Mouse (Mus musculus) hindbrain, embryonic 13.5 days (tissue): Measurements from ENCODE around the gene Nexmif. TPM values are rescaled to one million over a fixed set of nuclear protein-coding genes. Genes with fewer than 3 reads are reported as not detected.

Experiments
- ATAC-seq: fragments of 200-750 bp; cut with Nextera tagmentation; 2 replicates; pipeline ENCODE4 v1.8.0; 2017; ENCODE audit warnings: moderate TSS enrichment; ENCODE audit not compliant: low FRiP score
- H3K27ac ChIP-seq: fragments of 300-500 bp; sonication (generic); 2 replicates; pipeline ENCODE4 v1.5.1; 2015; ENCODE audit warnings: inconsistent platforms, mild to moderate bottlenecking, moderate library complexity
- H3K27me3 ChIP-seq: fragments of 300-500 bp; sonication (generic); 2 replicates; pipeline ENCODE4 v1.6.1; 2015; ENCODE audit warnings: mild to moderate bottlenecking, inconsistent platforms
- H3K36me3 ChIP-seq: fragments of 300-500 bp; sonication (generic); 2 replicates; pipeline ENCODE4 v1.6.1; 2015; ENCODE audit warnings: mild to moderate bottlenecking, inconsistent platforms
- H3K4me1 ChIP-seq: fragments of 300-500 bp; sonication (generic); replicated peaks from 2 replicates; pipeline ENCODE4 v1.6.1; 2015; ENCODE audit warnings: inconsistent platforms
- H3K4me2 ChIP-seq: fragments of 300-500 bp; sonication (generic); 2 replicates; pipeline ENCODE4 v1.6.1; 2015; ENCODE audit warnings: inconsistent platforms, mild to moderate bottlenecking, moderate library complexity
- H3K4me3 ChIP-seq: fragments of 300-500 bp; sonication (generic); 2 replicates; pipeline ENCODE4 v1.5.1; 2015; ENCODE audit warnings: mild to moderate bottlenecking, inconsistent platforms
- H3K9ac ChIP-seq: fragments of 300-500 bp; sonication (generic); 2 replicates; pipeline ENCODE4 v1.6.1; 2015; ENCODE audit warnings: mild to moderate bottlenecking, inconsistent platforms
- H3K9me3 ChIP-seq: fragments of 300-500 bp; sonication (generic); 2 replicates; pipeline ENCODE4 v1.6.1; 2016; ENCODE audit warnings: inconsistent platforms
- WGBS: fragments of 180-500 bp; shearing (Covaris S2); methylation state at CpG from one replicate; pipeline ENCODE4 v1.1.7; 2015; 5-methylcytosine and 5-hydroxymethylcytosine counted together
- microRNA counts: library from miRNA; unstranded; fragments of <30 nt; microRNA quantifications from one replicate; lab custom pipeline; 2016
- microRNA-seq: library from miRNA; unstranded; fragments of <30 nt; microRNA quantifications from one replicate; pipeline ENCODE4, GENCODE M21; 2016
- polyA plus RNA-seq: library from polyadenylated mRNA; unstranded; fragments of >200 nt; fragmentation: Nextera tagmentation; extraction: Ambion mirVana; gene quantifications from 2 replicates; pipeline ENCODE4 v1.2.1, GENCODE M21; 2015

The Nexmif gene
- polyA plus RNA-seq, 1 experiment from 2014 or later = 11.9 TPM

- Histone ChIP-seq H3K4me1 (no peaks in the 10 kb centered on the region), H3K9ac (no peak overlapping the region), H3K4me2 (no peak overlapping the region), H3K4me3 (no peak overlapping the region), H3K27me3 (peaks cover 48% of the 10 kb centered on the region; the same call in 1 of the 2 replicates), H3K9me3 (no peaks in the 10 kb centered on the region), H3K27ac (no peak overlapping the region), H3K36me3 (no peaks in the 10 kb centered on the region)
- no peak for ATAC-seq
Observed at GRCm38 (mm10) chrX:104040276-104040675, 160.7 kb downstream of the Nexmif start.

GRCm38 (mm10) chrX:104033843-104034242 lies 167.1 kb downstream of the Nexmif start:
- ATAC-seq = no peak
- H3K9ac ChIP-seq = no peak overlapping the region
- no peaks in the 10 kb centered on the region for H3K4me1 ChIP-seq
- H3K4me3 ChIP-seq = no peak overlapping the region
- no peaks in the 10 kb centered on the region for H3K36me3 ChIP-seq
- no peaks in the 10 kb centered on the region for H3K9me3 ChIP-seq
- WGBS = 83% methylated on average over 5 of the region's 5 CpGs
- H3K27ac ChIP-seq = no peak overlapping the region
- H3K4me2 ChIP-seq = no peak overlapping the region
- H3K27me3 ChIP-seq = peaks cover 22% of the 10 kb centered on the region; the same call in 1 of the 2 replicates

DNA sequence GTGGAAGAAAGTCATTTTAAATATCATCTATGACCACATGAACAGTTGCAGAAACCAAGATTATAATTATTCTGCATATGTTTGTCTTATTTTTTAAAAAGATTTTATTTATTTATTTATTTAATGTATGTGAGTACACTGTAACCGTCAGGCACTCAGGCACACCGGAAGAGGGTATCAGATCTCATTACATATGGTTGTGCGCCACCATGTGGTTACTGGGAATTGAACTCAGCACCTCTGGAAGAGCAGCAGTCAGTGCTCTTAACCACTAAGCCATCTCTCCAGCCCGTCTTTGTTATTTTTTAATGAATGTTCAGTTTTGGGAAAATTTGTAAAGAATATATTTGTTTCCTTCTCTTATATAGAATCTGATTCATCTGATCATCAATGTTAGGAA lies 168.2 kb downstream of the Nexmif start:
- no peak for ATAC-seq
- no peak overlapping the region for H3K4me2 ChIP-seq
- no peak overlapping the region for H3K27ac ChIP-seq
- no peaks in the 10 kb centered on the region for H3K9me3 ChIP-seq
- no peak overlapping the region for H3K4me3 ChIP-seq
- 67% methylated on average over 4 of the region's 4 CpGs for WGBS
- H3K27me3 ChIP-seq = peaks cover 31% of the 10 kb centered on the region; the same call in 1 of the 2 replicates
- no peak overlapping the region for H3K9ac ChIP-seq
- H3K36me3 ChIP-seq = no peaks in the 10 kb centered on the region
- H3K4me1 ChIP-seq = no peaks in the 10 kb centered on the region

MicroRNAs within 50 kb of the gene (microRNA counts, 519-probe panel; counts per million panel counts)
- microRNA mmu-miR-672 (lab: Ali Mortazavi, UCI) = 2,949 counts per million, percentile 32 among the panel's probes with 10 or more counts

Small RNAs within 50 kb of the gene (microRNA-seq; reads per million reads assigned to microRNA genes)
- not detected for gene Gm24993
- gene Mir672 = 233 reads per million, percentile 60 among the genes with 10 or more reads in this experiment

Other genes starting within 250 kb of the Nexmif start
- 31.3 and 32.1 TPM in 2 replicates for gene Rlim, start 219.9 kb downstream of the Nexmif start, polyA plus RNA-seq
- gene Abcb7, start 212.7 kb upstream of the Nexmif start, polyA plus RNA-seq = 8.2 and 8.5 TPM in 2 replicates